Mouse (Mus musculus): ENCODE data around the gene Srcin1. TPM values are rescaled to one million over a fixed set of nuclear protein-coding genes. Genes with fewer than 3 reads are reported as not detected.

Srcin1 gene
- total RNA-seq, 2 experiments from 2014 or later, result not detected

- no peak for ATAC-seq (replicated peaks; ENCODE audit: low FRiP score, low TSS enrichment, poor library complexity, severe bottlenecking)
Measured at GRCm38 (mm10) chr11:97536083-97536747, 39.8 kb downstream of the Srcin1 start.

GRCm38 (mm10) chr11:97535660-97536059 is 40.3 kb downstream of the Srcin1 start:
- no peak for ATAC-seq (replicated peaks; ENCODE audit: low FRiP score, low TSS enrichment, poor library complexity, severe bottlenecking)

DNA sequence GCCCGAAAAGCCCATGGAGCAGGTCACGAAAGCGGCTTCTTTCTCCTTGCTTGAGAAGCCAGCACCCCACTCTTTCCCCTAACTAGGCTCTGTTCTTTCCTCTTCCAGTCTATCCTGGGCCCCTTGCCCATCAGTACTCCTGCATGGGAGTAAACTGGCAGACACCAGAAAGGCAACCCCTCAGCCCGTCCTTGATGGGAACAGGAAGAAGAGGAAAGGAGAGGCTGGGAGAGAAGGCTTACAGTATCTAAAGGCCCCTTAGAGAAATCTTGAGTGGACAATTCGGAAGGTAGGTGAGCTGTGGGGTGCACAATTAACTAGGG is 40.7 kb downstream of the Srcin1 start:
- ATAC-seq (replicated peaks; ENCODE audit: low FRiP score, low TSS enrichment, poor library complexity, severe bottlenecking), result no peak

DNA sequence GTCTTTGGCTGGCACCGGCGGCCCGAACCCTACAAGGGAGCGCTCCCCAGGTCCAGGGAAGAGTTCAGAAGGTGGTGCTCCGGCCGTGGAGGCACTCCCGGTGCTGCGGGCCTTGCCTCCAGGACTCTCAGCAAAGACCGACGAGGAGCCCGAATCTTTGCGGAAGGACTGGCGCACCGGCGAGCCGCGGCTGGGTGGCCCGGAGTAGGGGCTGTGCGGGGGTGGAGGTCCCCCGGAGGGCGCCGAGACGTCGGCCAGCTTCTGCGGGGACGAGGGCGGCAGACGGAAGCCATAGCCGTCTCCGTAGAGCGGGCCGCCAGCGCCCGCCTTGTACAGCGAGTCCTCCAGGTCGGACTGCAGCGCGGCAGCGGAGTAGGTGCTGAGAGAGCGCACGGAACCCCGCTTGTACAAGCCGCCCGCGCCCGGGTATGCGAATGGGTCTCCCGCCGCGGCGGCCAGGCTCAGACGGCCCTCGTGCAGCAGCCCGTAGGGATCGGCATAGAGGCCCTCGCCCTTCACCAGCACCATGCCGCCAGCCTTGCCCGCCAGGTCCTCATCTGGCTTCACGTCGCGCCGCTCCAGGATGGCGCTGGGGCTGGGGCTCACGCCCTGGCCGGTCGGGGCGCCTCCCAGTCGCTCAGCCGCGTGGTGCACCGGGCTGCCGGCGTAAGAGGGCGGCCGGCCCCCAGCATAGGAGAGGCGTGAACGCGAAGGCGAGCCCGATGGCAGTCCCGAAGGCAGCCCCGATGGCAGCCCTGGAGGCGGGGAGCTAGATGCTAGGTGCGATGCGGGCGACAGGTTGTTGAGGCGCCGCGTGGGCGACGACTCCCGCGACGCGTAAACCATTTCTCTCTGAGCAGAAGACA is 41.3 kb downstream of the Srcin1 start:
- no peak for ATAC-seq (replicated peaks; ENCODE audit: low FRiP score, low TSS enrichment, poor library complexity, severe bottlenecking)

GRCm38 (mm10) chr11:97533653-97534052 is 42.3 kb downstream of the Srcin1 start:
- no peak for ATAC-seq (replicated peaks; ENCODE audit: low FRiP score, low TSS enrichment, poor library complexity, severe bottlenecking)

DNA sequence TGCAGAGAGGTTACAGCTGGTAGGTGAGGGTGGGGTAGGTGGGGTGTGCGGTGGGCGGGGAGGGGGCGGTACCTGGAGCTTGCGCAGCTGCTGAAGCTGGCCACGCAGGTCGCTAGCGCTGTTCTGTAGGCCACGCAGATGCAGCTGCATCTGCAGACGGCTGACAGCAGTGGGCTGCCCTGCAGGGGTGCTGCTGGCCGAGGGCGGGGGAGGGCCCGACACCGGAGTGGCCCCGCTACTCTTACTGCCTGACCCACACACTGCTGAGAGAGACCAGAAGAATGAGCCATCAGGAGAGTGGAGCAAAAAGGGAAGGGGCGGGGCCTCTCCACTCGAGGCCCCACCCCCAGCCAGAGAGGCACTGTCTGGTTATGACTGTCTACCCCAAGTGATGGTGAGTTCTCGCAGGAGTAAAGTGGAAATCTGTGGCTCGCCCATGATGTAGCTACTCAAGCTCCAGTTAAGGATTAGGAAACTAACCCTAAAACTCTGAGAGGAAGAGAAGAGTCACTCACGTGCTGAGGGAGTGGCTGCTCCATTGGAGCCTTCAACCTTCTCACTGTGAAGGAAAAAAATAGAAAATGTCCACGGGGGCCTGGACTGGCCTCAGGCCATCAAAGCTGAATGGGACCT is 42.9 kb downstream of the Srcin1 start:
- 0 out of 2 replicates have a peak, but pooled peaks have one; percentile 24 for ATAC-seq (replicated peaks; ENCODE audit: low FRiP score, low TSS enrichment, poor library complexity, severe bottlenecking)

- 0 out of 2 replicates have a peak, but pooled peaks have one; percentile 19 for ATAC-seq (replicated peaks; ENCODE audit: low FRiP score, low TSS enrichment, poor library complexity, severe bottlenecking)
Measured at GRCm38 (mm10) chr11:97532354-97532753, 43.6 kb downstream of the Srcin1 start.

DNA sequence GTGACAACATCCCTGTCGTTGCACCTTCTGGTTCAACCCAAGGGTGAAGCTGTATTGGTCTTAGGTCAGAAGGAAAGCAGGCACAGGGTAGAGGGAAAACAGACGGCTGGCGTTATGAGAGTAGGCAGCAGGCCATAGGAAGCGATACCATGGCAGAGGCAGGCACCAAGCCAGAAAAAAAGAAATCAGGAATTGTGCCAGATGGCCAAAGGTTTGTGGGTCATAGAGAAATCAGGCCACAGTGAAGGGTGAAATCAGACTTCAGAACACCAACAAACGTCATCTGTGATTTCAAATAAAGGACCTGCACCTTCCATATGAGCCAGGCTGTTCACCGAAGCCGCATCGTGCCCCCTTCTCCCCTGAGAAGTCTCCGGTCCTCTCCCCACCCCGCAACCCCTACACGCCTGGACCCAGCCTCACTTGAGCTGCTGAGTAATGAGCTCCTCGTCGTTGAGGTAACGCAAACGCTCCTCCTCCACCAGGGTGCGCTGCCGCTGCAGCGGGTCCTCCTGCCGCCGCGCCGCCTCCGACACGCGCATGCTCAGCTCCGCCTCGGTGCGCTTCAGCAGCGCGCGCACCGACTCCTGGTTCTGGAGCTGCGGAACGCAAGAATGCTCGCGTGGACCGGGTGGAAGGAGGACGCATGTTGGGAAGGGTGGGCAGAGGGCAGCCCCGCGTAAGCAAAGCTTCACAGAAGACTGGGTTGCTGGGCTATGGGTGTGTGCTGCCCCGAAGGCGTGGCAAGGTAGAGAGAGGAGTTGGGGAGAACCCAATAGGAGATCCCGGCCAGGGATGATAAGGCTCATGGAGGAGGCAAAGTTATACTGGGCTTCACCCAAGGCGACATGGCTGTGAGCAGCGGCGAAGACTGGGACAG is 44.4 kb downstream of the Srcin1 start:
- peak; percentile 85 for ATAC-seq (replicated peaks; ENCODE audit: low FRiP score, low TSS enrichment, poor library complexity, severe bottlenecking)

DNA sequence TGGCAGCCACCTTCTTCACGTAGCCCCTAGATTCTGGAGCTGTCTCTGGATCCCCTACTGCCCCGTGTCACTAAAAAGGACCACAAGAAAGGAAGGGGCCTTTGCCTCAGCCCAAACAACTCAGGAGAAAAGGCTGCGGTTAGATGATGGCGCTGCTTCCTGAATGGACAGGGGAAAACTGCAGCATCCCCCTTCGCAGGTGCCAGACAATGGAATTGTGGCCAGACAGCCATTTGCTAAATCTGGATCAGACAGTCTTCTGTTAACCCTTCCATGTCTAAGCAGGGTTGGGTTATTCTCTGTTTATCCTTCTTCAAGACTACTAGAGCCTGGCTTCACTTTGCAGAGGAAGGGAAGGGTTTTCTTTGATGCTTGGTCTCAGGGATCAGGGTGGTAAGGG is 45.0 kb downstream of the Srcin1 start:
- no peak for ATAC-seq (replicated peaks; ENCODE audit: low FRiP score, low TSS enrichment, poor library complexity, severe bottlenecking)

- no peak for ATAC-seq (replicated peaks; ENCODE audit: low FRiP score, low TSS enrichment, poor library complexity, severe bottlenecking)
Measured at GRCm38 (mm10) chr11:97530069-97530468, 45.9 kb downstream of the Srcin1 start.

DNA sequence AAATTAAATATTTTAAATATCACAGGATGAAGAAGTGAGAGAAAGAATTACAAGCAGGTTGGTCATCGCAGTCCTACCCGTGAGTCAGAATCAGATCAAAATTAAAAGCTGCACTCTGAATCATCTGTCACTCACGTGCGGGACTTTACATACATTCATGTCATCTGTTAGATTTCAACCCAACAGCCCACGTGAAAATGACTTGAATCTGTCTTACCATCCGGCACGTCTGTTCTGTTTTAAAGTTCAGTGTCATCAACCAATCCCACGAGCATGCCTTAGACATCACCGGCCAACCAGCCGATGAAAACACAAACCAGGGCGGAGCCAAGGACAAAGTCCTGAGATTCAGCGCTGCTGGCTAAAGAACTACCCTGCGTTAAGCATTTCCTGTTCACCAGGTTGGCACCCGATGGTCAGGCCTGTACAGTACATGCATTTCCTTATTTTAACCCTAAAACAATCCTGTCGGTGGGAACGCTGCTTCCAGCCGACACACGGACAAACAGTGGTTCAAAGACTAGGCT is 47.6 kb downstream of the Srcin1 start:
- no peak for ATAC-seq (replicated peaks; ENCODE audit: low FRiP score, low TSS enrichment, poor library complexity, severe bottlenecking)

DNA sequence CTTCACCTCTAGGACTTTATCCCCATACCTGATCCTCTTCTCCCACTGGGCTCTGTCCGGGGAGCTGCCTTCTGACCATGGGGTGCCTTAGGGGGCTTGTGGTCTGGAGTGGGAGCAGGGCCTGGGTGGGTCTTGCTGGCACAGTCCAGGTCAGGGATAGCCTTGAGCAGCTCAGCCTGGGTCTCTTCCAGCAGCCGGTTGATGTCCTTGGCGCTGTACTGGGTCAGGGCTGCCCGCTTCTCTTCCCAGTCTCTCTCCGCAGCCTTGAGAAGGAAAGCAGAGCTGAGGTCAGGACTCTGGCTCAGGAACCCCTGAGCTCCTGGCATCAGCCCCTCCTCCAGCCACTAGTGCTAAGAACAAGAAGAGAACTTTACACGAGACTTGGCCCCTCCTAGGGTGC is 50.7 kb downstream of the Srcin1 start:
- ATAC-seq (replicated peaks; ENCODE audit: low FRiP score, low TSS enrichment, poor library complexity, severe bottlenecking), result no peak

- no peak for ATAC-seq (replicated peaks; ENCODE audit: low FRiP score, low TSS enrichment, poor library complexity, severe bottlenecking)
Measured at GRCm38 (mm10) chr11:97524306-97524705, 51.7 kb downstream of the Srcin1 start.

- ATAC-seq (replicated peaks; ENCODE audit: low FRiP score, low TSS enrichment, poor library complexity, severe bottlenecking), result no peak
Measured at GRCm38 (mm10) chr11:97523827-97524261, 52.1 kb downstream of the Srcin1 start.

- ATAC-seq (replicated peaks; ENCODE audit: low FRiP score, low TSS enrichment, poor library complexity, severe bottlenecking), result no peak
Measured at GRCm38 (mm10) chr11:97523107-97523506, 52.9 kb downstream of the Srcin1 start.

DNA sequence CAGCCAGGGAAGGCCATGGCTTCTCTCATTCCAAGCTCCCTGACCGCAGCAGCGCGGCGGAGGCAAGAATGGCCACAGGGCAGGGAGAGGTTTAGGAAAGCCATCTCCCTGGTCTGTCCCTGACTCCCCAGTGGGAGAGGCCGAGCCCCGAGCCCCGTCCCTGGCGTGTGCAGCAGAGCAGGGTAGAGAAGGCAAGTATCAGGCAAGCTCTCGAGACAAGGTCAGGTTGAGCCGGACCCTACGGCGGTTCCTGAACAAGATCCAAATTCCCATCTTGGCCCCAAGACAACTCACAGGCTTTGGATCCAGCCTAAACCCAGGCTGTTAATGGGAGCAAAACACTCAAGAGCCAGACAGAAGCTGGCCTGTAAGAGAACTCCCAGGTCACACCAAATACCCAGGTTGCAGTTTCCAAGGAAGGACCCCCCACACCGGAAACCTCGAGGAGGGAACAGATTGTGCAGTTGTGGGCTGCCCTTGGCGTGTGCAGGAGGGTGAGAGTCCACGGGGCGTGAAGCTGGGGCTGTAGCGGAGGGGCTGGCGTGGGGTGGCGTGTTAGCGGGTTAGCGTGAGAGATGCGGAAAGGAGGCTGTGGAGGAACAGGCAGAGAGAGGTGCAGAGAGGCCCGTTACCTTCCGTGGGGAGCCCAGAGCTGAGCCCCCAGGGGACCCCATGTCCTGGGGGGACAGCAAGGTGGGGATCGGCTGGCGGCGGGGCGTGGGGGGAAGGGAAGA is 54.1 kb downstream of the Srcin1 start:
- ATAC-seq (replicated peaks; ENCODE audit: low FRiP score, low TSS enrichment, poor library complexity, severe bottlenecking), result no peak

- no peak for ATAC-seq (replicated peaks; ENCODE audit: low FRiP score, low TSS enrichment, poor library complexity, severe bottlenecking)
Measured at GRCm38 (mm10) chr11:97520541-97520940, 55.4 kb downstream of the Srcin1 start.

DNA sequence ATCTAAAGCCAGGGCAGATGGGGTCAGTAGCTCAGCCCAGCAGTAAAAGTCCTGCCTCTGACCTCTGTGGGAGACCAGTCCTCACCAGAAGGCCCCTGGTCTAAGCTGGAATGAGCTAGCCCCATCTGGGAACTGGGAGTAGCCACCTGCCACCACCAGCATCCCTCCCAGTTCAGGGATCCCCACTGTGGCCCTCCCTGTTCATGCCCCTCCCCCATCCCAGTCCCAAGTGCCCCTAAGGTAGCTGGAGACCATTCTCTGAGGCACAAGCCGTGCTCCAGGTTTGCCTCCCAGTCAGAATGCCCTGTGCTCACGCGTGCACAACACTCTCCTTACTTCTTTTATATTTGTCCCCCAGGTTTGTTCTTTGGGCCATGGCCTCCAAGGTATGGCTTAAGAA is 62.9 kb downstream of the Srcin1 start:
- ATAC-seq (replicated peaks; ENCODE audit: low FRiP score, low TSS enrichment, poor library complexity, severe bottlenecking), result no peak

DNA sequence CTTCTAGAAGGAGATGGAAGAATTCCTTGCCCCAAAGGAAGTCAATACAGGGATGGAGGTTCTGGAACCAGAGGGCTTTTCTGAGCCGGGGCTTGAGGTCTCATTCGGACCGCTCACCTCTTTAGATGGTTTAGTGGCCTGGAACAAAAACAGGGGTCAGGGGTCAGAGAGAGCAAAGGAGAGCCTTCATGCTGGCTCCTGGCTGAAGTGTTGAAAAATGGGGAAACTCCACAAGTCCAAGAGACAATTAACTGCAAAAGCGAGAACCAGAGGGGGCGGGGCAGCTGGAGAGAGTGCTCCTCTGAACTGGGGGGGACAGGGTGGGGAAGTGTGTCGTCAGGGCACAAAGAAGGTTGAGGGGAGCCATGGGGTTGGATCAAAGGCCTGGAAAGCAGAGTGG is 63.5 kb downstream of the Srcin1 start:
- ATAC-seq (replicated peaks; ENCODE audit: low FRiP score, low TSS enrichment, poor library complexity, severe bottlenecking), result no peak

Measured in megakaryocyte-erythroid progenitor cell, adult 5-6 weeks (primary cell).